Mouse (Mus musculus): ENCODE measurements around the gene 4430402I18Rik.

GRCm38 (mm10) chr19:28914598-28914997 is 53.0 kb downstream of the 4430402I18Rik start:
- TF ChIP-seq POLR2A (IDR thresholded peaks at IDR 0.05; ENCODE audit: low read depth, low read length) (no peak), CTCF (IDR thresholded peaks at IDR 0.05; ENCODE audit: extremely low read depth, insufficient read depth, insufficient read length, insufficient replicate concordance) (no peak)
